Mouse (Mus musculus) kidney, postnatal 0 days (tissue): ENCODE results near the gene Cpxm1. TPM values are rescaled to one million over a fixed set of nuclear protein-coding genes. Genes with fewer than 3 reads are reported as not detected.

Source experiments
- ATAC-seq: fragments of 200-750 bp; cut with Nextera tagmentation; replicated peaks from 2 replicates; pipeline ENCODE4 v1.8.0; 2017; ENCODE audit warnings: low read depth, moderate number of reproducible peaks, moderate TSS enrichment, moderate library complexity; ENCODE audit not compliant: low FRiP score
- DNase-seq: peaks from one replicate; pipeline ENCODE4 v3.0.0-alpha.2; 2016; ENCODE audit warnings: low spot score
- H3K27ac ChIP-seq: fragments of 300-500 bp; sonication (generic); 2 replicates; pipeline ENCODE4 v1.5.1; 2014; ENCODE audit warnings: mild to moderate bottlenecking
- H3K27me3 ChIP-seq: fragments of 300-500 bp; sonication (generic); 2 replicates; pipeline ENCODE4 v1.6.1; 2014; ENCODE audit warnings: low read length, mixed read lengths; ENCODE audit not compliant: insufficient read depth
- H3K36me3 ChIP-seq: fragments of 300-500 bp; sonication (generic); 2 replicates; pipeline ENCODE4 v1.6.1; 2014; ENCODE audit warnings: low read length, mixed read lengths; ENCODE audit not compliant: insufficient read depth
- H3K4me1 ChIP-seq: fragments of 300-500 bp; sonication (generic); replicated peaks from 2 replicates; pipeline ENCODE4 v1.6.1; 2014; ENCODE audit warnings: antibody characterized with exemption, low read length, mixed read lengths; ENCODE audit not compliant: insufficient read depth
- H3K4me2 ChIP-seq: fragments of 300-500 bp; sonication (generic); 2 replicates; pipeline ENCODE4 v1.6.1; 2014; ENCODE audit warnings: mild to moderate bottlenecking, low read length, moderate library complexity, mixed read lengths
- H3K4me3 ChIP-seq: fragments of 300-500 bp; sonication (generic); replicated peaks from 2 replicates; pipeline ENCODE4 v1.5.1; 2014; ENCODE audit warnings: low read depth, low read length
- H3K9ac ChIP-seq: fragments of 300-500 bp; sonication (generic); 2 replicates; pipeline ENCODE4 v1.6.1; 2014; ENCODE audit warnings: low read depth, low read length
- H3K9me3 ChIP-seq: fragments of 300-500 bp; sonication (generic); replicated peaks from 2 replicates; pipeline ENCODE4 v1.6.1; 2016; ENCODE audit warnings: low read length, inconsistent platforms, mixed read lengths
- CTCF ChIP-seq: IDR thresholded peaks from 2 replicates; pipeline ENCODE4 v1.5.1; 2016; ENCODE audit warnings: antibody characterized with exemption, low read depth, mild to moderate bottlenecking, moderate library complexity
- WGBS: fragments of 180-500 bp; shearing (Covaris S2); extraction: QIAGEN DNeasy Blood & Tissue Kit; methylation state at CpG from one replicate; pipeline ENCODE4 v1.1.7; 2014; 5-methylcytosine and 5-hydroxymethylcytosine counted together
- polyA plus RNA-seq: library from polyadenylated mRNA; unstranded; fragments of >200 nt; fragmentation: Nextera tagmentation; extraction: Ambion mirVana; gene quantifications from 2 replicates; pipeline ENCODE4 v1.2.1, GENCODE M21; 2015

The Cpxm1 gene
- 62.1 and 64.8 TPM in 2 replicates for polyA plus RNA-seq

GRCm38 (mm10) chr2:130397186-130397985 lies at the start of gene Cpxm1:
Gene Cpxm1 (minus strand): TSS chr2:130397574.
- H3K9ac ChIP-seq, result peak within 1 kb of the TSS; percentile 71
- H3K4me2 ChIP-seq, result peak within 1 kb of the TSS; percentile 94
- no peaks in the 10 kb centered on the region for H3K36me3 ChIP-seq
- H3K27me3 ChIP-seq, result no peaks in the 10 kb centered on the region; the same call in 1 of the 2 replicates
- DNase-seq, result peak; percentile 81
- H3K27ac ChIP-seq, result no peak within 1 kb of the TSS; the same call in 1 of the 2 replicates
- H3K4me3 ChIP-seq, result peak within 1 kb of the TSS; percentile 65
- no peak for TF ChIP-seq CTCF
- ATAC-seq, result peak; percentile 82
- WGBS, result under 1% methylated on average over 46 of the region's 53 CpGs
- H3K4me1 ChIP-seq, result peaks cover 10% of the 10 kb centered on the region
- H3K9me3 ChIP-seq, result no peaks in the 10 kb centered on the region

GRCm38 (mm10) chr2:130442162-130442561 lies 44.8 kb upstream of the Cpxm1 start:
- H3K4me2 ChIP-seq, result no peak overlapping the region
- ATAC-seq (no peak), DNase-seq (no peak)
- TF ChIP-seq CTCF, result no peak
- H3K27me3 ChIP-seq, result no peaks in the 10 kb centered on the region
- 87% methylated on average over 10 of the region's 10 CpGs for WGBS
- H3K4me3 ChIP-seq, result no peak overlapping the region
- H3K27ac ChIP-seq, result no peak overlapping the region
- H3K4me1 ChIP-seq, result no peaks in the 10 kb centered on the region
- H3K9me3 ChIP-seq, result no peaks in the 10 kb centered on the region
- peaks cover 47% of the 10 kb centered on the region for H3K36me3 ChIP-seq
- no peak overlapping the region for H3K9ac ChIP-seq

- no peaks in the 10 kb centered on the region for H3K27me3 ChIP-seq
- H3K27ac ChIP-seq, result no peak overlapping the region
- no peaks in the 10 kb centered on the region for H3K4me1 ChIP-seq
- 90% methylated on average over 4 of the region's 4 CpGs for WGBS
- H3K4me2 ChIP-seq, result no peak overlapping the region
- no peak overlapping the region for H3K9ac ChIP-seq
- H3K36me3 ChIP-seq, result peaks cover 47% of the 10 kb centered on the region
- ATAC-seq, result no peak
- no peak overlapping the region for H3K4me3 ChIP-seq
- no peak for DNase-seq
- no peaks in the 10 kb centered on the region for H3K9me3 ChIP-seq
- no peak for TF ChIP-seq CTCF
Observed at GRCm38 (mm10) chr2:130439840-130440480, 42.6 kb upstream of the Cpxm1 start.

- no peaks in the 10 kb centered on the region for H3K9me3 ChIP-seq
- no peak for TF ChIP-seq CTCF
- no peak overlapping the region for H3K27ac ChIP-seq
- H3K4me2 ChIP-seq, result no peak overlapping the region
- H3K36me3 ChIP-seq, result peaks cover 47% of the 10 kb centered on the region
- no peak for ATAC-seq
- no peak overlapping the region for H3K4me3 ChIP-seq
- no peaks in the 10 kb centered on the region for H3K4me1 ChIP-seq
- no peak for DNase-seq
- 83% methylated on average over 3 of the region's 3 CpGs for WGBS
- no peak overlapping the region for H3K9ac ChIP-seq
- no peaks in the 10 kb centered on the region for H3K27me3 ChIP-seq
Observed at GRCm38 (mm10) chr2:130438861-130439260, 41.5 kb upstream of the Cpxm1 start.

- DNase-seq, result no peak
- peaks cover 38% of the 10 kb centered on the region for H3K36me3 ChIP-seq
- no peak overlapping the region for H3K9ac ChIP-seq
- H3K27ac ChIP-seq, result no peak overlapping the region
- no peak for ATAC-seq
- H3K4me3 ChIP-seq, result no peak overlapping the region
- 100% methylated on average over 1 of the region's 1 CpGs for WGBS
- H3K27me3 ChIP-seq, result no peaks in the 10 kb centered on the region
- TF ChIP-seq CTCF, result no peak
- H3K4me2 ChIP-seq, result no peak overlapping the region
- no peaks in the 10 kb centered on the region for H3K9me3 ChIP-seq
- H3K4me1 ChIP-seq, result no peaks in the 10 kb centered on the region
Observed at GRCm38 (mm10) chr2:130436769-130437168, 39.4 kb upstream of the Cpxm1 start.

- H3K36me3 ChIP-seq, result peaks cover 6% of the 10 kb centered on the region; the same call in 1 of the 2 replicates
- no peaks in the 10 kb centered on the region for H3K27me3 ChIP-seq
- no peak overlapping the region for H3K4me3 ChIP-seq
- ATAC-seq, result no peak
- H3K27ac ChIP-seq, result no peak overlapping the region
- no peaks in the 10 kb centered on the region for H3K4me1 ChIP-seq
- no peaks in the 10 kb centered on the region for H3K9me3 ChIP-seq
- no peak overlapping the region for H3K9ac ChIP-seq
- peak; percentile 74 for TF ChIP-seq CTCF
- 19% methylated on average over 4 of the region's 4 CpGs for WGBS
- peak; percentile 72 for DNase-seq
- H3K4me2 ChIP-seq, result no peak overlapping the region
Observed at GRCm38 (mm10) chr2:130433152-130433551, 35.8 kb upstream of the Cpxm1 start.
